Mouse (Mus musculus) ES-E14 (cell line): ENCODE measurements at regions not wholly inside any gene's neighbourhood (a gene's known extent, or its start where the extent isn't known, plus 50 kb on each side); places are given as distances from the start of the nearest gene placed in this dataset.

ENCODE experiments used
- CHD2 ChIP-seq: IDR thresholded peaks from 2 replicates; pipeline ENCODE4 v1.6.1; 2014; ENCODE audit warnings: mild to moderate bottlenecking, low read depth, low read length, inconsistent platforms
- HCFC1 ChIP-seq: IDR thresholded peaks from 2 replicates; pipeline ENCODE4 v1.6.1; 2012; ENCODE audit warnings: low read length, inconsistent platforms, borderline replicate concordance; ENCODE audit not compliant: insufficient read depth
- MAFK ChIP-seq: IDR thresholded peaks from 2 replicates; pipeline ENCODE4 v1.6.1; 2014; ENCODE audit warnings: mild to moderate bottlenecking, low read depth, low read length, inconsistent platforms; ENCODE audit not compliant: insufficient read depth
- ZNF384 ChIP-seq: IDR thresholded peaks from 2 replicates; pipeline ENCODE4 v1.6.1; 2012; ENCODE audit warnings: low read depth, low read length, inconsistent platforms

DNA sequence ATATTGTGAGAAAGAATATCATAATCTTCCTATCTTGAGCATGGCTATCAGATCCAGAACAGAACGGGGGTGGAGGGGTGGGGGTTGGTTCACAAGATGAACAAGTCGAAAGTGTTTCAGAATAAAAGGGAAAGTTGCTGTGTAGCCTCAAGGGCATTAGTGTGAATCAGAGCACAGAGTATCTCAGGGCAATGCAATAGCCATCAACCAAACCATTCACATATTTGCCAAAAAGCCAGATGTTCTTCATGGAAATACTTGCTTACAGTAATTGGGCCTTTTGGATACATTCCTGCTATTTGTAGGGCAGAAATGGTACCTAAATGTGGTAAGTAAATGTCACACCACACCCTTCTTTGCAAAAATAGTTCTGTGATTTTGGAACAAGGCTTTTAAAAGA is 135.2 kb downstream of the Gm5447 start:
- TF ChIP-seq ZNF384 (no peak), HCFC1 (no peak), CHD2 (no peak), MAFK (no peak)
